Mouse (Mus musculus): ENCODE data around the gene Foxq1. TPM values are rescaled to one million over a fixed set of nuclear protein-coding genes. Genes with fewer than 3 reads are reported as not detected.

Foxq1 gene
- polyA plus RNA-seq, 1 experiment from 2014 or later = 5.8 TPM

DNA sequence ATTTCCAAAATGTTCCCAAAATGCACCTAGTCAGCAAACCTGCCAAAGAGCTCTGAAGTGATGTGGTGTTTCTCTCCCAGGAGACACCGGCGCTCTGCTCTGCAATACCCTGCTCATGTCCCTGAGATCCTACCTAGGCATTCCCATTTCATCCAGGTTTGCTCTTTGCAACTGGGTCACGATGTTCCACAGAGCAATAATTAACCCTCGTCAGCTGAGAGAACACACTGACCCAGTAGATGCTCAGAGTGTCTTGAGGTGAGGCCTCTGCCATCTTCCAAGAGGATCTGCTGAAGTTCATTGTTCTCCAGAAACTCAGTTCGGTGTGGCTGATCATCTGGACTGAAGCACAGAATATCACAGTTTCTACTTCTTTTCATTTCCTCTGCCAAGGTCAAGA is 12.9 kb upstream of the Foxq1 start:
- no peaks in the 10 kb centered on the region for H3K4me1 ChIP-seq (ENCODE audit: control insufficient read depth, insufficient read depth, low read length)
- no peaks in the 10 kb centered on the region for H3K9me3 ChIP-seq (ENCODE audit: control insufficient read depth, low read length)
- WGBS = 90% methylated on average over 5 of the region's 5 CpGs
- H3K9ac ChIP-seq (ENCODE audit: low read depth, low read length) = no peak overlapping the region
- no peak overlapping the region for H3K4me3 ChIP-seq (ENCODE audit: low read length)
- H3K27me3 ChIP-seq (ENCODE audit: control insufficient read depth, insufficient read depth, low read length) = no peaks in the 10 kb centered on the region
- no peaks in the 10 kb centered on the region for H3K36me3 ChIP-seq (ENCODE audit: control insufficient read depth, insufficient read depth, low read length)
- no peak for ATAC-seq (ENCODE audit: low FRiP score, low TSS enrichment)
- no peak overlapping the region for H3K4me2 ChIP-seq (replicated peaks; ENCODE audit: low read depth, low read length)
- no peak overlapping the region for H3K27ac ChIP-seq (ENCODE audit: low read depth, low read length)

DNA sequence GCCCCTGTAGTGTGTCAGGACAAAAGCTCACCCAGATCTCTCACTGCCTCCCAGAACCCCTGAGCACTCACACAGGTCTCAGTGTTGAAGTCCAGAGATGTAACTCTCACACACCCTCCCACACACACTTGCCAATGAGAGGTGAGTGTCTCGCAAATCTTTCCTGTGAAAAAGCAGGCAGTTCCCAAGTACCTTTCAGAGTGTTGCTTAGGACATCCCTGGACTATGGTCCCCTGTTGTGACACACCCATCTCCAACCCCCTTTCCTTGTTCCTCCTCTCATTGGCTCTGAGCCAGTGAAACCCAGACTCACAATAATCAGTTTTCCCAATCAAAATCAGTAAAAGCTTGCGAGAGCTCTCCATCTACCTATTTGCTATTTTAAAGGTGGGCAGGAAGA is 9.2 kb upstream of the Foxq1 start:
- H3K9ac ChIP-seq (ENCODE audit: low read depth, low read length) = no peak overlapping the region
- ATAC-seq (ENCODE audit: low FRiP score, low TSS enrichment) = no peak
- no peaks in the 10 kb centered on the region for H3K36me3 ChIP-seq (ENCODE audit: control insufficient read depth, insufficient read depth, low read length)
- H3K27ac ChIP-seq (ENCODE audit: low read depth, low read length) = no peak overlapping the region
- H3K4me3 ChIP-seq (ENCODE audit: low read length) = no peak overlapping the region
- no peaks in the 10 kb centered on the region for H3K9me3 ChIP-seq (ENCODE audit: control insufficient read depth, low read length)
- WGBS = 81% methylated on average over 2 of the region's 2 CpGs
- H3K27me3 ChIP-seq (ENCODE audit: control insufficient read depth, insufficient read depth, low read length) = no peaks in the 10 kb centered on the region
- H3K4me2 ChIP-seq (replicated peaks; ENCODE audit: low read depth, low read length) = no peak overlapping the region
- no peaks in the 10 kb centered on the region for H3K4me1 ChIP-seq (ENCODE audit: control insufficient read depth, insufficient read depth, low read length)

DNA sequence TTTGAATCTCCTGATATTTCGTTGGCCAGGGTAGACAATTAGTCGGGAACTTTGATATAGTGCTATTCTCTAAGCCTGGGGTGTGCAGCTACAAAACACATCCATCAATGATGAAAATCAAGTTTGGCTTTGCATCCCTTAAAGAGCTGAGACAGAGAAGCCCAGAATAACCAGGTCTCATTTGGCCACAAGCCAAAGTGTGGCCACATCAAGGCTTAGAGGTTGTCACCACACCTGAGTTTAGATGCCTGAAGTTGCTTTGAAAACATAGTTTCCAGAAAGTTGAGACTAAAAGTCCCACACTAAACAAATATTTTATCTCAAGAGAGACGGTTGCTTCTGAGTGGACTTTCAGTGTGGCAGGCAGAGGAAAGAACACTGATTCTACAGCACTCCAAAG is 8.7 kb upstream of the Foxq1 start:
- H3K27me3 ChIP-seq (ENCODE audit: control insufficient read depth, insufficient read depth, low read length) = no peaks in the 10 kb centered on the region
- H3K36me3 ChIP-seq (ENCODE audit: control insufficient read depth, insufficient read depth, low read length) = no peaks in the 10 kb centered on the region
- H3K4me2 ChIP-seq (replicated peaks; ENCODE audit: low read depth, low read length) = no peak overlapping the region
- ATAC-seq (ENCODE audit: low FRiP score, low TSS enrichment) = no peak
- no peaks in the 10 kb centered on the region for H3K4me1 ChIP-seq (ENCODE audit: control insufficient read depth, insufficient read depth, low read length)
- H3K9me3 ChIP-seq (ENCODE audit: control insufficient read depth, low read length) = no peaks in the 10 kb centered on the region
- H3K27ac ChIP-seq (ENCODE audit: low read depth, low read length) = no peak overlapping the region
- H3K9ac ChIP-seq (ENCODE audit: low read depth, low read length) = no peak overlapping the region
- 81% methylated on average over 3 of the region's 3 CpGs for WGBS
- H3K4me3 ChIP-seq (ENCODE audit: low read length) = no peak overlapping the region

GRCm38 (mm10) chr13:31547610-31548009 is 8.3 kb upstream of the Foxq1 start:
- Histone ChIP-seq H3K27me3 (ENCODE audit: control insufficient read depth, insufficient read depth, low read length) (no peaks in the 10 kb centered on the region), H3K4me2 (replicated peaks; ENCODE audit: low read depth, low read length) (no peak overlapping the region), H3K9me3 (ENCODE audit: control insufficient read depth, low read length) (no peaks in the 10 kb centered on the region), H3K9ac (ENCODE audit: low read depth, low read length) (no peak overlapping the region), H3K36me3 (ENCODE audit: control insufficient read depth, insufficient read depth, low read length) (no peaks in the 10 kb centered on the region), H3K27ac (ENCODE audit: low read depth, low read length) (no peak overlapping the region), H3K4me3 (ENCODE audit: low read length) (no peak overlapping the region), H3K4me1 (ENCODE audit: control insufficient read depth, insufficient read depth, low read length) (no peaks in the 10 kb centered on the region)
- 83% methylated on average over 9 of the region's 9 CpGs for WGBS
- no peak for ATAC-seq (ENCODE audit: low FRiP score, low TSS enrichment)

DNA sequence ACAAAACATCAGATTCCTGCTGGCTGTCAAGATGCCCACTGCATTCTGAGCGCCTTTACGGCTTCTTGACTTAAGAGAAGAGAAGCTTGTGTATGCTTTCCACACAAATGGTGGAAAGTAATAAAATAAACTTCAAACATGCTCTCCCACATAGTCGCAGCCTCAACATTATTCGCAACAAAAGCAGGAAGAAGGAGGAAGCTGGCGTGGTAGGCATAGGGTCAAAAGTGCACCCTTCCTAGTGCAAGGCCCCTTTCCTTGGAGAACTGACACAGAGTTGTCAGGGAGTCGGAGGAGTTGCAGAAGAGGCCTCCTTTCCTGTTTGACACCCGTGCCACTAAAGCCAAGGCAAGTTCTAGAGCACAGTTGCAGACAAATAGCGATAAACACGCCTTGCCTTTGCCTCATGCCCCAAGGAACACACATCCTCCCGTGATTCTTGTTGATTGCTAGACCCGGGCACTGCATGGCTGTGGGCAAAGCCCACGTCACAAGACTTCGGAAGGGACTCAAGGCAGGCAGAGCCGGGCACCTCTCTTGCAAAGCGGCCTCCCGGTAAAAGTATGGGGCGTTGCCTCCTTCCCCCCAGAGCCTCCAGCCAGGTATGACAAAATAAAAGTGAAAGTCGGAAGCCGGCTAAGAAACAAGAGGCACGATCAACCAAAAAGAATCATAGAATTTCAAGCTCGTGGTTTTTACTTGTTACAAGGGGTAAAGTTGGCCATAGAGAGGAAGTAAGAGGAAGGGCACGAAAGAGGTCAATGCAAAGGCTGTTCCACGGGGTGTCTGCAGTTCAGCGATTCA is 1.2 kb downstream of the Foxq1 start:
- no peak overlapping the region; the same call in 1 of the 2 replicates for H3K9ac ChIP-seq (ENCODE audit: low read depth, low read length)

GRCm38 (mm10) chr13:31557768-31558520 is 2.0 kb downstream of the Foxq1 start:
- no peak overlapping the region for H3K27ac ChIP-seq (ENCODE audit: low read depth, low read length)
- under 1% methylated on average over 68 of the region's 73 CpGs for WGBS
- H3K4me2 ChIP-seq (replicated peaks; ENCODE audit: low read depth, low read length) = peak overlapping the region; percentile 99
- H3K4me1 ChIP-seq (ENCODE audit: control insufficient read depth, insufficient read depth, low read length) = peaks cover 18% of the 10 kb centered on the region; the same call in 1 of the 2 replicates
- H3K36me3 ChIP-seq (ENCODE audit: control insufficient read depth, insufficient read depth, low read length) = no peaks in the 10 kb centered on the region
- H3K9me3 ChIP-seq (ENCODE audit: control insufficient read depth, low read length) = no peaks in the 10 kb centered on the region
- peak overlapping the region; percentile 62 for H3K4me3 ChIP-seq (ENCODE audit: low read length)
- peaks cover 95% of the 10 kb centered on the region for H3K27me3 ChIP-seq (ENCODE audit: control insufficient read depth, insufficient read depth, low read length)
- H3K9ac ChIP-seq (ENCODE audit: low read depth, low read length) = peak overlapping the region; percentile 50
- peak; percentile 62 for ATAC-seq (ENCODE audit: low FRiP score, low TSS enrichment)

More for the DNA sequence above, 1.2 kb downstream of the Foxq1 start:
- H3K4me2 ChIP-seq (replicated peaks; ENCODE audit: low read depth, low read length) = peak overlapping the region; percentile 99
- peak overlapping the region; percentile 62 for H3K4me3 ChIP-seq (ENCODE audit: low read length)
- peaks cover 88% of the 10 kb centered on the region for H3K27me3 ChIP-seq (ENCODE audit: control insufficient read depth, insufficient read depth, low read length)
- no peak overlapping the region for H3K27ac ChIP-seq (ENCODE audit: low read depth, low read length)
- no peaks in the 10 kb centered on the region for H3K36me3 ChIP-seq (ENCODE audit: control insufficient read depth, insufficient read depth, low read length)
- H3K4me1 ChIP-seq (ENCODE audit: control insufficient read depth, insufficient read depth, low read length) = peaks cover 18% of the 10 kb centered on the region; the same call in 1 of the 2 replicates
- H3K9me3 ChIP-seq (ENCODE audit: control insufficient read depth, low read length) = no peaks in the 10 kb centered on the region
- no peak for ATAC-seq (ENCODE audit: low FRiP score, low TSS enrichment)
- 3% methylated on average over 24 of the region's 24 CpGs for WGBS

- H3K9ac ChIP-seq (ENCODE audit: low read depth, low read length) = peak within 1 kb of the TSS; percentile 50
- peak within 1 kb of the TSS; percentile 62 for H3K4me3 ChIP-seq (ENCODE audit: low read length)
- H3K36me3 ChIP-seq (ENCODE audit: control insufficient read depth, insufficient read depth, low read length) = no peaks in the 10 kb centered on the region
- no peak within 1 kb of the TSS for H3K27ac ChIP-seq (ENCODE audit: low read depth, low read length)
- peaks cover 97% of the 10 kb centered on the region for H3K27me3 ChIP-seq (ENCODE audit: control insufficient read depth, insufficient read depth, low read length)
- no peaks in the 10 kb centered on the region for H3K9me3 ChIP-seq (ENCODE audit: control insufficient read depth, low read length)
- ATAC-seq (ENCODE audit: low FRiP score, low TSS enrichment) = peak; percentile 55
- under 1% methylated on average over 87 of the region's 88 CpGs for WGBS
- H3K4me2 ChIP-seq (replicated peaks; ENCODE audit: low read depth, low read length) = peak within 1 kb of the TSS; percentile 99
- peaks cover 18% of the 10 kb centered on the region; the same call in 1 of the 2 replicates for H3K4me1 ChIP-seq (ENCODE audit: control insufficient read depth, insufficient read depth, low read length)
Measured at GRCm38 (mm10) chr13:31558521-31559418, 2.8 kb downstream of the Foxq1 start, which contains the start of gene A530084C06Rik. Gene A530084C06Rik, minus strand, starts transcription at chr13:31559333.

DNA sequence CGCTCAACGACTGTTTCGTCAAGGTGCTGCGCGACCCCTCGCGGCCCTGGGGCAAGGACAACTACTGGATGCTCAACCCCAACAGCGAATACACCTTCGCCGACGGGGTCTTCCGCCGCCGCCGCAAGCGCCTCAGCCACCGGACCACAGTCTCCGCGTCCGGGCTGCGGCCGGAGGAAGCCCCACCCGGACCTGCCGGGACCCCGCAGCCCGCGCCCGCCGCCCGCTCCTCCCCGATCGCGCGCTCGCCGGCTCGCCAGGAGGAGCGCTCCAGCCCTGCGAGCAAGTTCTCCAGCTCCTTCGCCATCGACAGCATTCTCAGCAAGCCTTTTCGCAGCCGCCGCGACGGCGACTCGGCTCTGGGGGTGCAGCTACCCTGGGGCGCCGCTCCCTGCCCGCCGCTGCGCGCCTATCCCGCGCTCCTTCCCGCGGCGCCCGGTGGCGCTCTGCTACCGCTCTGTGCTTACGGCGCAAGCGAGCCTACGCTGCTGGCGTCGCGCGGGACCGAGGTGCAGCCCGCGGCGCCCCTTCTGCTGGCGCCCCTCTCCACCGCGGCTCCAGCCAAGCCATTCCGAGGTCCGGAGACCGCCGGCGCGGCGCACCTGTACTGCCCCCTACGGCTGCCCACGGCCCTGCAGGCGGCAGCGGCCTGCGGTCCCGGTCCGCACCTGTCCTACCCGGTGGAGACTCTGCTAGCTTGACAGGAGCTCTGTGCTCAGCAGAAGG is 3.6 kb downstream of the Foxq1 start:
- peak overlapping the region; percentile 50 for H3K9ac ChIP-seq (ENCODE audit: low read depth, low read length)
- WGBS = under 1% methylated on average over 85 of the region's 92 CpGs
- H3K9me3 ChIP-seq (ENCODE audit: control insufficient read depth, low read length) = no peaks in the 10 kb centered on the region
- H3K27ac ChIP-seq (ENCODE audit: low read depth, low read length) = no peak overlapping the region
- H3K4me2 ChIP-seq (replicated peaks; ENCODE audit: low read depth, low read length) = peak overlapping the region; percentile 99
- H3K4me1 ChIP-seq (ENCODE audit: control insufficient read depth, insufficient read depth, low read length) = peaks cover 18% of the 10 kb centered on the region; the same call in 1 of the 2 replicates
- peak overlapping the region; percentile 62 for H3K4me3 ChIP-seq (ENCODE audit: low read length)
- ATAC-seq (ENCODE audit: low FRiP score, low TSS enrichment) = peak; percentile 77
- peaks cover 95% of the 10 kb centered on the region for H3K27me3 ChIP-seq (ENCODE audit: control insufficient read depth, insufficient read depth, low read length)
- H3K36me3 ChIP-seq (ENCODE audit: control insufficient read depth, insufficient read depth, low read length) = no peaks in the 10 kb centered on the region
